Mouse (Mus musculus) bone marrow macrophage, adult 2 months (primary cell): Measurements from ENCODE around the gene Coq10b.

Experiments used
- CTCF ChIP-seq: IDR thresholded peaks from 2 replicates; pipeline ENCODE4 v1.5.1; 2012; ENCODE audit warnings: low read depth, mild to moderate bottlenecking, low read length, moderate library complexity
- POLR2A ChIP-seq: IDR thresholded peaks from 2 replicates; pipeline ENCODE4 v1.6.1; 2012; ENCODE audit warnings: mild to moderate bottlenecking, low read depth, low read length, borderline replicate concordance

DNA sequence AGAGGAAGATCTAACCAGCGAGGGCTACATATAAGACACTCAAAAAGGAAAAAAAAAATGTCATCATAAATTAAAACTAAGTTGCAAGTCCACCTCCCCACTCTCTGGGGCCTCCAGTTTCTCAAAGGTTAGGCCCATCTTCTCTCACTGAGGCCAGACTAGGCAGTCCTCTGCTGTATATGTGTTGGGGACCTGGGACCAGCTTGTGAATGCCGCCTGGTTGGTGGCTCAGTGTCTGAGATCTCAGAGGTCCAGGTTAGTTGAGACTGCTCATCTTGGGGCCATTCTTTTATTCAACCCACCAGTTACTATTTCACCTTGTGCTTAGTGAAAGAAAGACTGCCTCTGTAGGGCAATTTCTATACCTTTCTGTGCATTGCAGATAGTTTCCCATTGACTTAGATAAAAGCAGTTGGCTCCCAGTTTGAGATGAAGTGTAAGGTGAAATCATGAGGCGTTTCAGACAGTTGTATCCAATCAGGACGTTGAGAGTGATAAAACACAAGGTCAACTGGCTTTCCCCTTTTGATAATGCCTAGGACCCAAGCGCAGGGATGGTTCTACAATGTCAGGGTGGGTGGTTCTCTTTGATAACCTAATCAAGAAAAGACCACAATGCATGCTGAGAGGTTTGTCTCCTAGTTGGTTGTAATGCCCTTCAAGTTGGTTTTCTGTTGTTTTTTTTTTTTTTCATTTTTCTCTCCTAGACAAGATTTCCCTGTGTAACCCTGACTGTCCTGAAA, 23.3 kb downstream of the Coq10b start:
- TF ChIP-seq CTCF (no peak), POLR2A (no peak)
